Mouse (Mus musculus) forebrain, embryonic 13.5 days (tissue): Measurements from ENCODE around the gene Tm4sf19. TPM values are rescaled to one million over a fixed set of nuclear protein-coding genes. Genes with fewer than 3 reads are reported as not detected.

Source experiments
- ATAC-seq: fragments of 200-750 bp; cut with Nextera tagmentation; 2 replicates; pipeline ENCODE4 v1.8.0; 2017
- H3K27ac ChIP-seq: fragments of 300-500 bp; sonication (generic); 2 replicates; pipeline ENCODE4 v1.5.1; 2015; ENCODE audit warnings: inconsistent platforms, mild to moderate bottlenecking, moderate library complexity
- H3K27me3 ChIP-seq: fragments of 300-500 bp; sonication (generic); 2 replicates; pipeline ENCODE4 v1.6.1; 2015; ENCODE audit warnings: mild to moderate bottlenecking, inconsistent platforms
- H3K36me3 ChIP-seq: fragments of 300-500 bp; sonication (generic); 2 replicates; pipeline ENCODE4 v1.6.1; 2015; ENCODE audit warnings: mild to moderate bottlenecking, inconsistent platforms; ENCODE audit not compliant: poor library complexity, severe bottlenecking
- H3K4me1 ChIP-seq: fragments of 300-500 bp; sonication (generic); 2 replicates; pipeline ENCODE4 v1.6.1; 2015; ENCODE audit warnings: inconsistent platforms
- H3K4me2 ChIP-seq: fragments of 300-500 bp; sonication (generic); 2 replicates; pipeline ENCODE4 v1.6.1; 2015; ENCODE audit warnings: inconsistent platforms, mild to moderate bottlenecking, moderate library complexity
- H3K4me3 ChIP-seq: fragments of 300-500 bp; sonication (generic); 2 replicates; pipeline ENCODE4 v1.5.1; 2015; ENCODE audit warnings: mild to moderate bottlenecking, inconsistent platforms
- H3K9ac ChIP-seq: fragments of 300-500 bp; sonication (generic); 2 replicates; pipeline ENCODE4 v1.6.1; 2015; ENCODE audit warnings: mild to moderate bottlenecking, inconsistent platforms
- H3K9me3 ChIP-seq: fragments of 300-500 bp; sonication (generic); replicated peaks from 2 replicates; pipeline ENCODE4 v1.6.1; 2016; ENCODE audit warnings: inconsistent platforms
- WGBS: fragments of 180-500 bp; shearing (Covaris S2); methylation state at CpG from one replicate; pipeline ENCODE4 v1.1.7; 2015; 5-methylcytosine and 5-hydroxymethylcytosine counted together
- polyA plus RNA-seq: library from polyadenylated mRNA; unstranded; fragments of >200 nt; fragmentation: Nextera tagmentation; extraction: Ambion mirVana; gene quantifications from 2 replicates; pipeline ENCODE4 v1.2.1, GENCODE M21; 2015

Tm4sf19 gene
- not detected in 2 replicates for polyA plus RNA-seq

DNA sequence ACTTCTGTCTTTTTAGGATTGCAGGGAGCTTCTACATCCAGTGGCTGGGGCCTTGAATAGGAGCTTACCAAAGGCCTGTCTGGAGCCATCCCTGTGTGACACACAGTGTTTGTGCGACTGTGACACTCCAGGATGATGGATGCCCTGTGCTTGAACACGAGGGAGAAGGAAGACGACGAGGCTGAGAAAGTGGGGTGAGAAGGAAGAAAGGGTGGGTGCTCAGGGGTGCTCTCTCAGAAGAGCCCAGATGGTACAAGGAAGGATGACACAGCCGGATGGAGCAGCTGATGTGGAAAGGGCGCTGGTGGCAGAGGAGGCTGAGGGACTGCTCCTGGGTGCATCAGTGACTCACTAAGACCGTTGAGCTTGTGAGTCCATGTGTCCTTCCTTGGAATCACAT lies at the start of gene Tm4sf19:
Gene Tm4sf19, plus strand, starts transcription at position 240 of the 400 bp plus-strand sequence.
- WGBS, result 87% methylated on average over 7 of the region's 7 CpGs
- Histone ChIP-seq H3K4me3 (no peak within 1 kb of the TSS), H3K4me2 (no peak within 1 kb of the TSS), H3K27ac (no peak within 1 kb of the TSS), H3K9ac (no peak within 1 kb of the TSS), H3K27me3 (no peaks in the 10 kb centered on the region), H3K9me3 (no peaks in the 10 kb centered on the region), H3K36me3 (no peaks in the 10 kb centered on the region), H3K4me1 (no peaks in the 10 kb centered on the region)
- ATAC-seq, result no peak

DNA sequence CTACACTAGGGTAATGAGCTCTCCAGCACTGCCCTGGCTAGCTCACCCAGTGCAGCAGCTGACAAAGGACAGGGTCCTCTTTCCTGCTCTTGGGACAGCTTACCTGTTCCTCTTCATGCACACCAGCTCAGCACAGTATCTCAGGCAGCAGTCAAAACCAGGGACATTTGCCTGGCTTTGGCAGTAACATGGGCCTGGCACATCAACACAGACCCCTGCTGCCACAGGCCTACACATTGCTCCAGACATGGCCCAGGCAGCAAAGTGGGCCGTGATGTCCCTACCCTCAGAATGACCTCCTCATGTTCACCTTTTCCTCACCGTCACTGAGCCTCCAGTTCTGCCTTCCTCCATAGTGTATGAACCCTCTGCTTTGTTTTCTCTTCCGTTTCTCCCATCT lies 49.5 kb upstream of the Tm4sf19 start:
- ATAC-seq, result no peak
- Histone ChIP-seq H3K4me2 (no peak overlapping the region), H3K9ac (no peak overlapping the region), H3K4me1 (no peaks in the 10 kb centered on the region), H3K27me3 (no peaks in the 10 kb centered on the region), H3K4me3 (no peak overlapping the region), H3K27ac (no peak overlapping the region), H3K36me3 (peaks cover 26% of the 10 kb centered on the region), H3K9me3 (no peaks in the 10 kb centered on the region)
- 89% methylated on average over 3 of the region's 3 CpGs for WGBS

DNA sequence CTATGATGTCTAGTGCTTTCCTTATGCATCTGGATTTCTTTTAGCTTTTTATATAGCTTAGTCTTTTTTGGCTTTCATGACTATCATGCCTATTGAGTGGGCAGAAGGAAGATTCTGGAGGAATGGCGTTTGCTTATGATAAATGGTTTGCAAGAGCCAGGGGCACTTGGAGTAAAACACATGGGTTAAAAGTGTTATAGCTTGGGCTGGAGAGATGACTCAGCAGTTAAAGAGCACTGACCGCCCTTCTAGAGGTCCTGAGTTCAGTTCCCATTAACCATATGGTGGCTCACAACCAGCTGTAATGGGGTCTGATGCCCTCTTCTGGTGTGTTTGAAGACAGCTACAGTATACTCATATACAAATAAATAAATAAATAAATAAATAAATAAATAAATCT lies 36.8 kb upstream of the Tm4sf19 start:
- H3K4me3 ChIP-seq, result no peak overlapping the region
- no peak for ATAC-seq

DNA sequence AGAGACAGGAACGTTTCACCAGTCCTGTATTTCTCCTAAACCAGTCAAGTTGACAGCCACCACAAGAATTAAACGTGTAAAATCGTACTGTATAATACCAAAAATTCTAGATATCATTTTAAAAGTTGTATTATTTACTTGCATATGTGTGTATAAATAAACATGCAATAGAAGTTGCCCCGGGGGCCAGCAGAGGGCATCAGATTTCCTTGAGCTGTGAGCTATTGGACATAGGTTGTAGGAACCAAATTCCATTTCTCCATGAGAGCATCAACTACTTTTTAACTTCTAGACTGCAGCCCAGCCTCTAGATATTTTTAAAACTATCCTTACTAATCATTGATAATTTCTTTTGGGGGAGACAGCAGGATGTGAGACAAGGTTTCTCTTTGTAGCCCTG lies 29.0 kb upstream of the Tm4sf19 start:
- H3K36me3 ChIP-seq, result peaks cover 73% of the 10 kb centered on the region

More for the DNA sequence above, 36.8 kb upstream of the Tm4sf19 start:
- Histone ChIP-seq H3K9me3 (no peaks in the 10 kb centered on the region), H3K27ac (no peak overlapping the region), H3K36me3 (peaks cover 41% of the 10 kb centered on the region), H3K4me2 (no peak overlapping the region), H3K27me3 (no peaks in the 10 kb centered on the region), H3K4me1 (no peaks in the 10 kb centered on the region), H3K9ac (no peak overlapping the region)
- WGBS, result 92% methylated on average over 2 of the region's 2 CpGs

DNA sequence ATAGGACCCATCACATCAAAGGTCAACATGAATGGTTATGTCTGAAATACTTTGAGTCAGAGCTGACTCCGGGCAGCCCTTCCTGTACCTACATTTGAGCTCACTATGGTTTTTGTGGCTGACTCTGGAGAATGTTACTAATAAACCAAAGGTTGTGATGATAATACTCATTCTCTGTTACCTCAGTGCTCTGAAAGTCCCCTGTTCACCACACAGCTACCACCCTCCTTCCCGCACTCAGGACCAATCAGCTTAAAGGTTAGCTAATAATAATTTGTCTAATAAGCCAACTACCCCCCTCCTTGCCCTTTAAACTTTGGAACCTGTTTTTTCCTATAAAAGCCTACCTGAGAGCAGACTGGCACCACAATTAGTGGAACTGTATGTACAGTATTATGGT lies 20.7 kb upstream of the Tm4sf19 start:
- Histone ChIP-seq H3K9ac (no peak overlapping the region), H3K27ac (no peak overlapping the region), H3K36me3 (peaks cover 87% of the 10 kb centered on the region), H3K9me3 (no peaks in the 10 kb centered on the region), H3K4me2 (no peak overlapping the region), H3K4me3 (no peak overlapping the region), H3K27me3 (no peaks in the 10 kb centered on the region), H3K4me1 (no peaks in the 10 kb centered on the region)
- ATAC-seq, result no peak
- 96% methylated on average over 2 of the region's 2 CpGs for WGBS

More for the DNA sequence above, 29.0 kb upstream of the Tm4sf19 start:
- no peak overlapping the region for H3K27ac ChIP-seq
- no peaks in the 10 kb centered on the region for H3K27me3 ChIP-seq
- no peak for ATAC-seq
- no peak overlapping the region for H3K4me2 ChIP-seq
- WGBS, result 94% methylated on average over 4 of the region's 4 CpGs
- no peaks in the 10 kb centered on the region for H3K9me3 ChIP-seq
- H3K9ac ChIP-seq, result no peak overlapping the region
- no peaks in the 10 kb centered on the region for H3K4me1 ChIP-seq
- no peak overlapping the region for H3K4me3 ChIP-seq

DNA sequence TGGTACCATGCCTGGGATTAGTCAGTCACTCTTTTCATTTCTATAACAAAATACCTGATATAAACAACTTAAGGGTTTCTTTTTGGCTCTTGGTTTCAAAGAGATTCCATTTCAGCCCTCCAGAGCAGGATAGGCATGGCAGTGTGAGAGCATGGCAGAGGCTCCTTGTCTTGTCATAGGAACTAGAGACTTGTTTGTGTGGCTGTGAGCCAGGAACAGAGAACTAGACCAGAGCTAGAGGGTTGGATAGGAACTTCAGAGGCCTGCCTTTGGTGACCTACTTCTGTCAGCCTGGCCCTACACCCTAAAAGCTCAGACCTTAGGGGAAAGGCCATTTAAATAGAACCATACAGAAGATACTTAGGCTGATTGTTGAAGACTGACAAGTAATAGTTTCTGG lies 17.4 kb upstream of the Tm4sf19 start:
- no peaks in the 10 kb centered on the region for H3K9me3 ChIP-seq
- H3K27me3 ChIP-seq, result no peaks in the 10 kb centered on the region
- ATAC-seq, result no peak
- no peak overlapping the region for H3K4me2 ChIP-seq
- peaks cover 75% of the 10 kb centered on the region for H3K36me3 ChIP-seq
- H3K27ac ChIP-seq, result no peak overlapping the region
- no peak overlapping the region for H3K9ac ChIP-seq
- H3K4me1 ChIP-seq, result no peaks in the 10 kb centered on the region
- H3K4me3 ChIP-seq, result no peak overlapping the region

DNA sequence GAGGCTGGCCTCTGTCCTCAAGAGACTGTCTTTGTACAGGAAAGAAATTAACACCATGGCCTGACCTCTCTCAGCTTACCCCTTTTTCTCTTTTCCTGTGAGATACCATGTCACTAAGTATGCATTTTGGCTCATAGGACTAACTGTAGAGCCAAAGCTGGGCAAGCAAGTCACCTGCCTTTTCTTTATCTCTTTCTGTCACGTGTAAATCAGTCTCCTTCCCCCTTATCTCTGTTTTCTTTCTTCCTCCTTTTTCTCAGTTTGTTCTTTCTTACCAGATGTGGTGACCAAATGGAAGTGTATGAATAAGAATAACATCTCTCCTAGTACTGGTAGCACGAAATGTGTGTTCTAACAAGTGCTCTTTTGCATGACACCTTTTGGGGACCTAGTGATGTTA lies 15.4 kb upstream of the Tm4sf19 start:
- Histone ChIP-seq H3K4me1 (no peaks in the 10 kb centered on the region), H3K27me3 (no peaks in the 10 kb centered on the region), H3K4me3 (no peak overlapping the region), H3K27ac (no peak overlapping the region), H3K9me3 (no peaks in the 10 kb centered on the region), H3K4me2 (no peak overlapping the region), H3K9ac (no peak overlapping the region), H3K36me3 (peaks cover 64% of the 10 kb centered on the region)
- ATAC-seq, result no peak
- 92% methylated on average over 2 of the region's 2 CpGs for WGBS

DNA sequence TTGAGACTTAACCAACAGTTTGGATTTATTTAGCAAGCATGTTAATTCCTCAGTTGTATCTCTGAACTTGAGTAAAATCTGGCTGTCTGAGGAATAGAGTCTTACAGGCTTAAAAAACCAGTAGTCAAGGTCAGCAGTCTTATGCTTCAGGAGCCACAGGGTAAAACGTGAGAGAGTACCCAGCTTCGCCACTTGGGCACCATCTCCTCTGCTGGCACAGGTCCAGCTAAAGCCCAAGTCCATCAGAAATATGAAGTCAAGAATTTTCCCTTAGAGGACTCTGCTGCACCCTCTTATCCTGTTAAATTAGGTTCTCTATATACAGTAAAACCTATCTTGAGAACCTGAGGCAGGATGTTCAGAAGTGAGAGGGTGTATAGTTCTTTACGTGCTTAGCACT lies 13.5 kb upstream of the Tm4sf19 start:
- Histone ChIP-seq H3K36me3 (peaks cover 61% of the 10 kb centered on the region), H3K27me3 (no peaks in the 10 kb centered on the region), H3K9me3 (no peaks in the 10 kb centered on the region), H3K4me3 (no peak overlapping the region), H3K4me1 (no peaks in the 10 kb centered on the region), H3K27ac (no peak overlapping the region), H3K4me2 (no peak overlapping the region), H3K9ac (no peak overlapping the region)
- 85% methylated on average over 3 of the region's 3 CpGs for WGBS
- ATAC-seq, result no peak

DNA sequence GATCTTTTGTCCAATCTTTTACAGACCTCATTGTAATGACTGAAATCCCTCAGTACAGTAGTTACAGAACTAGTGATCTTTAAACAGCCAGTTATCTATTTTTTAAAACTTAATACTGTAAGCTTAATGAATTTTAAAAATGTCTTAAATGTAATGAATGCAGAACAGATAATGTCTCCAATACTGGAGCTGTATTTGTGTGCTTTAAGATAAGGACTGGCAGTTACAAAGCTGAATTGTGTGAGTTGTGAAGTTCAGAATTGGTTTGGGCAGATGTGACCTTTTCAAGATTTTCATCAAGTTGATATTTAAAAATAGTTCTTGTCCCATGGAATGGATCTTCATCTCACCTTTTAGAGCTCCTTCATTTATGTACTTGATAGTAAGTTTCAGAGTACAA lies 11.3 kb upstream of the Tm4sf19 start:
- Histone ChIP-seq H3K27me3 (no peaks in the 10 kb centered on the region), H3K4me2 (no peak overlapping the region), H3K9me3 (no peaks in the 10 kb centered on the region), H3K4me1 (no peaks in the 10 kb centered on the region), H3K27ac (no peak overlapping the region), H3K36me3 (peaks cover 53% of the 10 kb centered on the region), H3K4me3 (no peak overlapping the region), H3K9ac (no peak overlapping the region)
- no peak for ATAC-seq

DNA sequence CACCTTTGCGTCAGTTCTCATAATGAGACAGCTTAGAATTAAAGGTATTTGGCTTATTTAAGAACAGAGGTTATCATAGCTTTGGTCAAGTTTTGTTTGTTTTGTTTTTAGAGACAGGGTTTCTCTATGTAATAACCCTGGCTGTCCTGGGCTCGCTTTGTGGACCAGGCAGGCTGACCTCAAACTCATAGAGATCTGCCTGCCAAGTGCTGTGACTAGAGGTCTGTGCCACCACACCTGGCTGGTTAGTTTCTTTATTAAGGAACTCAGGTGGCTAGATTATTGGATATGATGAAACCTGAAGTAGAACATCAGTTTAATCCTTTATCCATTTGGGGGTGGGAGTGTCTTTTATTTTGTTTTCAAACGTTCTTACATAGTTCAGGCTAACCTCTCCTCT lies 10.5 kb upstream of the Tm4sf19 start:
- WGBS, result 94% methylated on average over 3 of the region's 3 CpGs
- Histone ChIP-seq H3K4me3 (no peak overlapping the region), H3K9ac (no peak overlapping the region), H3K4me1 (no peaks in the 10 kb centered on the region), H3K27me3 (no peaks in the 10 kb centered on the region), H3K4me2 (no peak overlapping the region), H3K36me3 (peaks cover 51% of the 10 kb centered on the region), H3K9me3 (no peaks in the 10 kb centered on the region), H3K27ac (no peak overlapping the region)
- no peak for ATAC-seq

DNA sequence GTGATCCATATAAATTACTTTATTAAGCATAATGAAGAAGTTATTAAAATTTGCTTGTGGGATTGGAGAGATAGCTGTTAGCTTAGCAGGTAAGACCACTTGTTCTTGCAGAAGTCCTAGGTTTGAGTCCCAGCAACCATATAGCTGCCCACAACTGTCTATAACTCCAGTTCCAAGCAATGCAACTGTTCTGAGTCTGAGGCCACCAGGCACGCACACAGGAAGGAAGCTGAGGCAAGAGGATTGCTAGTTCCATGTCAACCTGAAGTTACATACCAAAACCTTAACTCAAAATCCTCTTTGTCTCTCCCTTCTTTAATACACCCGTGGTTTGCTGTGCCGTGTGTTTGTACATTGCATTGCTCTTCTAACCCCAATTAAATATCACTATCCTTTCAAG lies 9.4 kb upstream of the Tm4sf19 start:
- Histone ChIP-seq H3K9ac (no peak overlapping the region), H3K36me3 (peaks cover 41% of the 10 kb centered on the region), H3K27ac (no peak overlapping the region), H3K4me3 (no peak overlapping the region), H3K4me2 (no peak overlapping the region), H3K9me3 (no peaks in the 10 kb centered on the region), H3K27me3 (no peaks in the 10 kb centered on the region), H3K4me1 (no peaks in the 10 kb centered on the region)
- 98% methylated on average over 3 of the region's 3 CpGs for WGBS
- no peak for ATAC-seq

DNA sequence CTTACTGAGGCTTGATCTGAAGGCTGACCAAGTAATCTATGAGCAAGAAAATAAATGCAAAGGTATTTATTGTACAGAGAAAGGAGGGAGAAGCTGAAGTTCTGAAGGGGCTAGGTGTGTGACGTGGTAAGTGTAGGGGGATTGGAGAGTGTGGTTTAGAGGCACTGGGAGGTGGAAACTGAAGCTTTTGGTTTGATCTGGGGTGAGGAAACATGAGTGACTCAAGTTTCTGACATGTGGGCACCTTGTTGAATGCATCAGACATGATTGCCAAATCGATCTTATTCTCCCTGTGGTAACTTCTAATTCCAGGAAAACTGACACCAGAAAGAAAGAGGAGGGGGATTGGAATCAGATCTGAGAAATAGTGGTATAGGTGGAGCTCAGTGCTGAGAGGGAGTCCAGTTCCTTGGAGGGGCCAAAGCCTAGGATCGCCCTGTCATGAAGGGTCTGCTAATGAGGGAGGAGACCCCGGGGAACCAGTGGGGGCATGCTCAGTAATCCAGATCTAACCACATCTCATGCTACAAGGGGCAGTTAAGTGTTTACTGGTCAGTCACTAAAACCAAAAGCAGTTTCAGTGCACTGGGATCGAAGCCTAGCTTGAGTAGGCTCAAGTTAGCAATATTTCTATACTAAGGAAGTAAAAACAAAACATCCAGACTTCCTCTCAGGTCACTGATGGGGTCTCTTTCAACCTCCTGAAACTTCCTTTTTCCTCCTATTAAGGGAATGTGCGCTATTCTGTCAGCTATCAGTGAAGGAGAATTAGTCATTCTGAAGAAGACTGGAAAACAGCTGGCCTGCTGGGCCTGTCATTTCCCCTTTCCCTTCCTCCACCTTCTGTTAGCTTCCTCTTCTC lies 4.4 kb upstream of the Tm4sf19 start:
- H3K4me2 ChIP-seq, result no peak overlapping the region
- H3K9me3 ChIP-seq, result no peaks in the 10 kb centered on the region
- no peaks in the 10 kb centered on the region for H3K27me3 ChIP-seq
- H3K4me3 ChIP-seq, result no peak overlapping the region
- H3K9ac ChIP-seq, result no peak overlapping the region
- 76% methylated on average over 6 of the region's 6 CpGs for WGBS
- H3K27ac ChIP-seq, result no peak overlapping the region
- no peaks in the 10 kb centered on the region for H3K4me1 ChIP-seq
- ATAC-seq, result no peak
- peaks cover 22% of the 10 kb centered on the region for H3K36me3 ChIP-seq

DNA sequence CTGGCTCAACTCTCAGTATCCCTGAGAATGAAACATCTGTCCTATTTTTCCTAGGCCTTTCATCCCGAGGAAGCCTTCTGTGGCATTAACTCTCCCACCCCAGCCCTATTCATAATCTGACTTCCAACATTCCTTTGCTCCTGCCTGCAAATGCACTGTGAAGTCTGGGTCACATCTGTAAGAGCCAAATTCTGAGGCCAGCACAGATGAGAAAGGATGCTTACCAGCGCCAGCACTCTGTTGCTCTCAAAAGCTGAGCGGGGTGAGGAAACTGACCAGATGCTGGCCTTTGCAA lies 3.8 kb upstream of the Tm4sf19 start:
- no peak overlapping the region for H3K4me2 ChIP-seq
- no peak overlapping the region for H3K27ac ChIP-seq
- 68% methylated on average over 3 of the region's 3 CpGs for WGBS
- peaks cover 16% of the 10 kb centered on the region for H3K36me3 ChIP-seq
- no peak overlapping the region for H3K9ac ChIP-seq
- H3K9me3 ChIP-seq, result no peaks in the 10 kb centered on the region
- no peak for ATAC-seq
- no peaks in the 10 kb centered on the region for H3K27me3 ChIP-seq
- H3K4me3 ChIP-seq, result no peak overlapping the region
- H3K4me1 ChIP-seq, result no peaks in the 10 kb centered on the region
